Mouse (Mus musculus): ENCODE results near the gene Hoxa9. TPM values are rescaled to one million over a fixed set of nuclear protein-coding genes. Genes with fewer than 3 reads are reported as not detected.

Hoxa9 gene
- total and polyA plus RNA-seq, 2 experiments: 0.10 TPM; not detected in 1

GRCm38 (mm10) chr6:52197271-52197670 is 33.6 kb downstream of the Hoxa9 start:
- TF ChIP-seq CTCF (IDR thresholded peaks at IDR 0.05; ENCODE audit: low read depth, low read length) (peak; percentile 46), POLR2A (IDR thresholded peaks at IDR 0.05; ENCODE audit: extremely low read depth, insufficient read depth, low read length) (no peak)
- no peak overlapping the region for H3K9ac ChIP-seq (ENCODE audit: low read depth, low read length)
- peak; percentile 28 for DNase-seq (ENCODE audit: extremely low read depth, low read depth, low spot score)
- H3K27me3 ChIP-seq (ENCODE audit: control insufficient read depth, insufficient read depth, low read length): peaks cover 8% of the 10 kb centered on the region; the same call in 1 of the 2 replicates
- no peaks in the 10 kb centered on the region for H3K79me2 ChIP-seq (ENCODE audit: control insufficient read depth, insufficient read depth, low read length)
- no peak overlapping the region for H3K27ac ChIP-seq (replicated peaks; ENCODE audit: insufficient read depth, low read depth, low read length)
- no peaks in the 10 kb centered on the region for H3K36me3 ChIP-seq (ENCODE audit: control insufficient read depth, insufficient read depth, low read length)
- no peak overlapping the region for H3K4me3 ChIP-seq (ENCODE audit: insufficient read depth, low read depth, low read length)
- WGBS: 10% methylated on average over 10 of the region's 10 CpGs
- H3K4me1 ChIP-seq (ENCODE audit: control insufficient read depth, insufficient read depth, low read length): no peaks in the 10 kb centered on the region

GRCm38 (mm10) chr6:52196811-52197210 is 34.1 kb downstream of the Hoxa9 start:
- no peaks in the 10 kb centered on the region for H3K36me3 ChIP-seq (ENCODE audit: control insufficient read depth, insufficient read depth, low read length)
- 10% methylated on average over 9 of the region's 9 CpGs for WGBS
- no peaks in the 10 kb centered on the region for H3K79me2 ChIP-seq (ENCODE audit: control insufficient read depth, insufficient read depth, low read length)
- no peak for TF ChIP-seq POLR2A (IDR thresholded peaks at IDR 0.05; ENCODE audit: extremely low read depth, insufficient read depth, low read length)
- no peak for TF ChIP-seq CTCF (IDR thresholded peaks at IDR 0.05; ENCODE audit: low read depth, low read length)
- H3K4me3 ChIP-seq (ENCODE audit: insufficient read depth, low read depth, low read length): no peak overlapping the region
- no peak overlapping the region for H3K9ac ChIP-seq (ENCODE audit: low read depth, low read length)
- H3K4me1 ChIP-seq (ENCODE audit: control insufficient read depth, insufficient read depth, low read length): no peaks in the 10 kb centered on the region
- peaks cover 11% of the 10 kb centered on the region; the same call in 1 of the 2 replicates for H3K27me3 ChIP-seq (ENCODE audit: control insufficient read depth, insufficient read depth, low read length)
- no peak overlapping the region for H3K27ac ChIP-seq (replicated peaks; ENCODE audit: insufficient read depth, low read depth, low read length)
- no peak for DNase-seq (ENCODE audit: extremely low read depth, low read depth, low spot score)

- Histone ChIP-seq H3K27ac (replicated peaks; ENCODE audit: insufficient read depth, low read depth, low read length) (no peak overlapping the region), H3K79me2 (ENCODE audit: control insufficient read depth, insufficient read depth, low read length) (no peaks in the 10 kb centered on the region), H3K4me1 (ENCODE audit: control insufficient read depth, insufficient read depth, low read length) (peaks cover 2% of the 10 kb centered on the region; the same call in 1 of the 2 replicates), H3K9ac (ENCODE audit: low read depth, low read length) (no peak overlapping the region), H3K4me3 (ENCODE audit: insufficient read depth, low read depth, low read length) (no peak overlapping the region), H3K36me3 (ENCODE audit: control insufficient read depth, insufficient read depth, low read length) (no peaks in the 10 kb centered on the region), H3K27me3 (ENCODE audit: control insufficient read depth, insufficient read depth, low read length) (peaks cover 19% of the 10 kb centered on the region; the same call in 1 of the 2 replicates)
- DNase-seq (ENCODE audit: extremely low read depth, low read depth, low spot score): no peak
- TF ChIP-seq CTCF (IDR thresholded peaks at IDR 0.05; ENCODE audit: low read depth, low read length) (no peak), POLR2A (IDR thresholded peaks at IDR 0.05; ENCODE audit: extremely low read depth, insufficient read depth, low read length) (no peak)
- WGBS: 16% methylated on average over 10 of the region's 10 CpGs
Observed at GRCm38 (mm10) chr6:52194690-52195089, 36.2 kb downstream of the Hoxa9 start.

- peaks cover 2% of the 10 kb centered on the region; the same call in 1 of the 2 replicates for H3K4me1 ChIP-seq (ENCODE audit: control insufficient read depth, insufficient read depth, low read length)
- 4% methylated on average over 44 of the region's 55 CpGs for WGBS
- H3K79me2 ChIP-seq (ENCODE audit: control insufficient read depth, insufficient read depth, low read length): no peaks in the 10 kb centered on the region
- H3K9ac ChIP-seq (ENCODE audit: low read depth, low read length): peak overlapping the region; percentile 44; the same call in 1 of the 2 replicates
- H3K27ac ChIP-seq (replicated peaks; ENCODE audit: insufficient read depth, low read depth, low read length): 0 out of 2 replicates have a peak overlapping the region, but pooled peaks have one; percentile 22
- no peak for DNase-seq (ENCODE audit: extremely low read depth, low read depth, low spot score)
- H3K36me3 ChIP-seq (ENCODE audit: control insufficient read depth, insufficient read depth, low read length): no peaks in the 10 kb centered on the region
- H3K27me3 ChIP-seq (ENCODE audit: control insufficient read depth, insufficient read depth, low read length): peaks cover 19% of the 10 kb centered on the region; the same call in 1 of the 2 replicates
- H3K4me3 ChIP-seq (ENCODE audit: insufficient read depth, low read depth, low read length): peak overlapping the region; percentile 66
- TF ChIP-seq POLR2A (IDR thresholded peaks at IDR 0.05; ENCODE audit: extremely low read depth, insufficient read depth, low read length) (peak; percentile 35; the same call in 1 of the 2 replicates), CTCF (IDR thresholded peaks at IDR 0.05; ENCODE audit: low read depth, low read length) (no peak)
Observed at GRCm38 (mm10) chr6:52191860-52192550, 38.9 kb downstream of the Hoxa9 start.

- Histone ChIP-seq H3K4me3 (ENCODE audit: insufficient read depth, low read depth, low read length) (peak within 1 kb of the TSS; percentile 71), H3K27ac (replicated peaks; ENCODE audit: insufficient read depth, low read depth, low read length) (peak within 1 kb of the TSS; percentile 64; the same call in 1 of the 2 replicates), H3K79me2 (ENCODE audit: control insufficient read depth, insufficient read depth, low read length) (no peaks in the 10 kb centered on the region), H3K4me1 (ENCODE audit: control insufficient read depth, insufficient read depth, low read length) (peaks cover 2% of the 10 kb centered on the region; the same call in 1 of the 2 replicates), H3K27me3 (ENCODE audit: control insufficient read depth, insufficient read depth, low read length) (peaks cover 22% of the 10 kb centered on the region; the same call in 1 of the 2 replicates), H3K9ac (ENCODE audit: low read depth, low read length) (peak within 1 kb of the TSS; percentile 76), H3K36me3 (ENCODE audit: control insufficient read depth, insufficient read depth, low read length) (no peaks in the 10 kb centered on the region)
- 4% methylated on average over 89 of the region's 102 CpGs for WGBS
- TF ChIP-seq POLR2A (IDR thresholded peaks at IDR 0.05; ENCODE audit: extremely low read depth, insufficient read depth, low read length) (no peak), CTCF (IDR thresholded peaks at IDR 0.05; ENCODE audit: low read depth, low read length) (no peak)
- no peak for DNase-seq (ENCODE audit: extremely low read depth, low read depth, low spot score)
Observed at GRCm38 (mm10) chr6:52190906-52191810, 39.7 kb downstream of the Hoxa9 start, which contains the start of gene Hoxa4. TSS of gene Hoxa4 (minus strand) at chr6:52191753.

All from liver, adult 2 months (tissue).